Mouse (Mus musculus): Measurements from ENCODE around the gene Gramd1b. TPM values are rescaled to one million over a fixed set of nuclear protein-coding genes. Genes with fewer than 3 reads are reported as not detected.

Gramd1b gene
- polyA plus RNA-seq, 1 experiment from 2014 or later: 2.7 TPM

- H3K4me3 ChIP-seq: no peak overlapping the region
- no peaks in the 10 kb centered on the region for H3K36me3 ChIP-seq
- 88% methylated on average over 7 of the region's 7 CpGs for WGBS
- no peaks in the 10 kb centered on the region for H3K9me3 ChIP-seq (replicated peaks)
- peaks cover 8% of the 10 kb centered on the region for H3K4me1 ChIP-seq
- H3K27ac ChIP-seq: no peak overlapping the region
- peaks cover 4% of the 10 kb centered on the region for H3K27me3 ChIP-seq (ENCODE audit: low read depth, poor library complexity, severe bottlenecking)
- DNase-seq (ENCODE audit: low spot score): no peak
Measured at GRCm38 (mm10) chr9:40245974-40246665, 285.1 kb downstream of the Gramd1b start.

- Histone ChIP-seq H3K4me1 (peaks cover 10% of the 10 kb centered on the region), H3K27ac (no peak overlapping the region), H3K4me3 (no peak overlapping the region), H3K36me3 (no peaks in the 10 kb centered on the region), H3K27me3 (ENCODE audit: low read depth, poor library complexity, severe bottlenecking) (peaks cover 11% of the 10 kb centered on the region), H3K9me3 (replicated peaks) (no peaks in the 10 kb centered on the region)
- no peak for DNase-seq (ENCODE audit: low spot score)
- WGBS: 79% methylated on average over 9 of the region's 9 CpGs
Measured at GRCm38 (mm10) chr9:40245466-40245865, 285.7 kb downstream of the Gramd1b start.

Other genes with a start within 250 kb of the Gramd1b start
- gene Gm21915, start 139.2 kb upstream of the Gramd1b start, polyA plus RNA-seq (2016; fragmentation: Nextera tagmentation; extraction: Ambion mirVana): not detected in 2 replicates
- gene Clmp, start 154.6 kb upstream of the Gramd1b start, polyA plus RNA-seq (2016; fragmentation: Nextera tagmentation; extraction: Ambion mirVana): 47.0 and 53.5 TPM in 2 replicates

All from limb, embryonic 10.5 days (tissue).